Mouse (Mus musculus) liver, postnatal 0 days (tissue): Measurements from ENCODE around the gene Tmprss6. TPM values are rescaled to one million over a fixed set of nuclear protein-coding genes. Genes with fewer than 3 reads are reported as not detected.
A peak's percentile ranks its signal among the peaks of the same experiment; 100 is the strongest.

Experiments
- ATAC-seq: fragments of 200-750 bp; cut with Nextera tagmentation; 2 replicates; pipeline ENCODE4 v1.8.0; 2017; ENCODE audit warnings: mild to moderate bottlenecking, moderate library complexity
- DNase-seq: peaks from one replicate; pipeline ENCODE4 v3.0.0-alpha.2; 2016
- H3K27ac ChIP-seq: fragments of 300-500 bp; sonication (generic); 2 replicates; pipeline ENCODE4 v1.5.1; 2014; ENCODE audit warnings: antibody characterized with exemption, moderate library complexity, mild to moderate bottlenecking, low read depth
- H3K27me3 ChIP-seq: fragments of 300-500 bp; sonication (generic); 2 replicates; pipeline ENCODE4 v1.6.1; 2014; ENCODE audit warnings: low read length, control low read depth, mixed read lengths; ENCODE audit not compliant: insufficient read depth
- H3K36me3 ChIP-seq: fragments of 300-500 bp; sonication (generic); replicated peaks from 2 replicates; pipeline ENCODE4 v1.6.1; 2014; ENCODE audit warnings: mild to moderate bottlenecking, control low read depth, low read length, moderate library complexity, mixed read lengths; ENCODE audit not compliant: insufficient read depth
- H3K4me1 ChIP-seq: fragments of 300-500 bp; sonication (generic); 2 replicates; pipeline ENCODE4 v1.6.1; 2014; ENCODE audit warnings: antibody characterized with exemption, mild to moderate bottlenecking, control low read depth; ENCODE audit not compliant: insufficient read depth
- H3K4me2 ChIP-seq: fragments of 300-500 bp; sonication (generic); 2 replicates; pipeline ENCODE4 v1.6.1; 2014; ENCODE audit warnings: low read depth, mild to moderate bottlenecking, low read length, moderate library complexity, mixed read lengths
- H3K4me3 ChIP-seq: fragments of 300-500 bp; sonication (generic); 2 replicates; pipeline ENCODE4 v1.5.1; 2014; ENCODE audit warnings: low read depth, low read length
- H3K9ac ChIP-seq: fragments of 300-500 bp; sonication (generic); replicated peaks from 2 replicates; pipeline ENCODE4 v1.6.1; 2014; ENCODE audit warnings: mild to moderate bottlenecking, moderate library complexity
- H3K9me3 ChIP-seq: fragments of 300-500 bp; sonication (generic); 2 replicates; pipeline ENCODE4 v1.6.1; 2016; ENCODE audit warnings: mild to moderate bottlenecking, control low read depth, low read length, mixed read lengths
- CTCF ChIP-seq: sonication (generic); IDR thresholded peaks from 2 replicates; pipeline ENCODE4 v1.5.1; 2016; ENCODE audit warnings: antibody characterized with exemption, low read depth
- EP300 ChIP-seq: IDR thresholded peaks from 2 replicates; pipeline ENCODE4 v1.6.1; 2016; ENCODE audit warnings: antibody characterized with exemption, low read depth, mild to moderate bottlenecking
- WGBS: fragments of 180-500 bp; shearing (Covaris S2); extraction: QIAGEN DNeasy Blood & Tissue Kit; methylation state at CpG from one replicate; pipeline ENCODE4 v1.1.7; 2014; ENCODE audit not compliant: insufficient replicate concordance; 5-methylcytosine and 5-hydroxymethylcytosine counted together
- polyA plus RNA-seq: library from polyadenylated mRNA; unstranded; fragments of >200 nt; fragmentation: Nextera tagmentation; extraction: Ambion mirVana; gene quantifications from 2 replicates; pipeline ENCODE4 v1.2.1, GENCODE M21; 2015

The Tmprss6 gene
- polyA plus RNA-seq, 1 experiment from 2014 or later: 80.3 TPM

DNA sequence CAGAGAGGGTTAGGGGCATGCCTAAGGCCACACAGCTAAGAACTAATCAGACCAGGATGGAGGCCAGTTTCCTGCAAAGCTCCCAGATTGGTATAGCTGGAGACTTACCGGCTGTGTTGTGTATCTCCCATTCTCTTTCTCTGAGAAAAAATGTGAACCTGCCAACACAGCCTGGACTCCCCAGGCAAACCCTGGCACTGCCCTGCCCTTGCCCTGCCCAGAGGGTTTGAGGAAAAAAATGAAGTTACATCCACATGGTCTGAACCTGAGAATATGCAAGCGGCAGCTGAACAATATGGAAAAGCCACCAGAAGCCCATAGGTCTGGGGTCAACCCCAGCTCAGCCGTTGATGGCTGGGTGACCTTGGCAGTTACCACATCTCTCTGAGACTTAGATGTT lies 20.8 kb upstream of the Tmprss6 start:
- H3K27me3 ChIP-seq: no peaks in the 10 kb centered on the region
- H3K27ac ChIP-seq: no peak overlapping the region
- ATAC-seq (no peak), DNase-seq (no peak)
- H3K9me3 ChIP-seq: no peaks in the 10 kb centered on the region
- no peak overlapping the region for H3K9ac ChIP-seq
- no peaks in the 10 kb centered on the region for H3K36me3 ChIP-seq
- H3K4me2 ChIP-seq: no peak overlapping the region
- 79% methylated on average over 3 of the region's 3 CpGs for WGBS
- TF ChIP-seq CTCF (no peak), EP300 (no peak)
- H3K4me3 ChIP-seq: no peak overlapping the region
- H3K4me1 ChIP-seq: no peaks in the 10 kb centered on the region

DNA sequence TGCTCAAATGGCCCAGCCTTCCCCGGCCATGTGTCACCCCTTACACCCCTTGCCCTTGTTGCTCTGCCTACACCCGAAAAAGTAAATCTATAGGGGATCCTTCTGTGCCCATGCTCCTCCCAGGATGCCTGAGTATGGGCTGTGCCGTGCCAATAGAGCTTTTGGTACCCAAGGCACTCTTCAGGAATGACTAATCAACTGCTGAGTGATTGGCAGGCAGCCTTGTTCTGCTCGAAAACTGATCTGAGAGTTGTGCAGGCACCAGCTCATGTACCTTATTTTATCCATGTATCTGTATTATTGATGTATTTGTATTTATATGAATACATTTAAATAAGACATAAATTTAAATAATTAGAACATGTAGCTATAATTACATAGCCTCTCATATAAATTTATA lies 18.6 kb upstream of the Tmprss6 start:
- TF ChIP-seq CTCF (no peak), EP300 (no peak)
- no peak overlapping the region for H3K4me2 ChIP-seq
- no peak for ATAC-seq
- 55% methylated on average over 4 of the region's 4 CpGs for WGBS
- no peaks in the 10 kb centered on the region for H3K36me3 ChIP-seq
- H3K4me1 ChIP-seq: no peaks in the 10 kb centered on the region
- no peaks in the 10 kb centered on the region for H3K9me3 ChIP-seq
- no peak overlapping the region for H3K9ac ChIP-seq
- no peak overlapping the region for H3K27ac ChIP-seq
- no peaks in the 10 kb centered on the region for H3K27me3 ChIP-seq
- no peak for DNase-seq
- H3K4me3 ChIP-seq: no peak overlapping the region

GRCm38 (mm10) chr15:78486564-78486963 lies 18.1 kb upstream of the Tmprss6 start:
- ATAC-seq (no peak), DNase-seq (no peak)
- Histone ChIP-seq H3K9me3 (no peaks in the 10 kb centered on the region), H3K4me2 (no peak overlapping the region), H3K4me1 (peaks cover 4% of the 10 kb centered on the region; the same call in 1 of the 2 replicates), H3K4me3 (no peak overlapping the region), H3K27me3 (no peaks in the 10 kb centered on the region), H3K36me3 (no peaks in the 10 kb centered on the region), H3K27ac (no peak overlapping the region), H3K9ac (no peak overlapping the region)
- no peak for TF ChIP-seq CTCF
- no peak for TF ChIP-seq EP300
- 88% methylated on average over 1 of the region's 1 CpGs for WGBS

DNA sequence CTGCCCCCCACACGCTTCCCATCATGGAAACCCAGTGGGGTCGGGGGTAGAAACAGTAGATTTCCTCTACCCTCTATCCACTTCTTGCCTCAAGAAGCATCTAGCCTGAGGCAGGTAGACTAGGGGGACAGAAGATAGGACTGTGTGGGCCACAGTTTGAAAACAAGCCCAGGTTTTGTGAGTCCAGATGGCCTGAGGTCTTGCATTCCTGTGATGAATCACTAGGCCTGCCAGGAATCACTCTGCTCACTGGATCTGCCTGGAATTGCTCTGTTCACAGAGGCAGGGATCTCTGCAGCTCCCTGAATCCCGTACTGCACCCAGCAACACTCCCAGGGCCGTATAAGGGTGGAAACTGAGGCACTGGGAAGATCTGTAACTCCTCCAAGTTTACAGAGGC lies 14.9 kb upstream of the Tmprss6 start:
- H3K27ac ChIP-seq: no peak overlapping the region
- H3K27me3 ChIP-seq: no peaks in the 10 kb centered on the region
- H3K9me3 ChIP-seq: no peaks in the 10 kb centered on the region
- H3K4me3 ChIP-seq: no peak overlapping the region
- H3K36me3 ChIP-seq: no peaks in the 10 kb centered on the region
- DNase-seq: no peak
- peaks cover 11% of the 10 kb centered on the region for H3K4me1 ChIP-seq
- no peak overlapping the region for H3K4me2 ChIP-seq
- ATAC-seq: no peak
- TF ChIP-seq EP300 (no peak), CTCF (no peak)
- no peak overlapping the region for H3K9ac ChIP-seq
- WGBS: 72% methylated on average over 4 of the region's 4 CpGs

DNA sequence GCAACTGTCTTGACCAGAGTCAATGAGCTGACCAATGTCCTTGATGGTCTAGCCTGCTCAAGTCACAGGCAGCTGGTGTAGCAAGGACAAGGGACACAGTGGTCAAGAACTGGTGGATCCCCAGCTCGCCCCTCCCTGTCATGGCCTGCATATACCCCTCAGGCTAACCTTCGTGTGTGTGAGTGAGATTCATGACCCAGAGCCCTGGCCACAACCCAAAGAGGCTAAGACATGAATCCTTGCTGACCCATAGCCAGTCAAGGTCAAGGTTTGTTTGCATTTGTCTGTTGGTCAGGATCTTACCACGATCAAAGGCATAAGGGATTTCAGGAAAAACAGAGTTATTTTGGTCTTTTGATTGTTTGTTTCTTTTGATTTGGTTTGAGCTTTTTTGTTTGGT lies 14.1 kb upstream of the Tmprss6 start:
- WGBS: 60% methylated on average over 3 of the region's 3 CpGs
- Histone ChIP-seq H3K4me2 (no peak overlapping the region), H3K4me1 (peaks cover 11% of the 10 kb centered on the region), H3K27ac (no peak overlapping the region), H3K9ac (no peak overlapping the region), H3K36me3 (no peaks in the 10 kb centered on the region), H3K9me3 (no peaks in the 10 kb centered on the region), H3K27me3 (no peaks in the 10 kb centered on the region), H3K4me3 (no peak overlapping the region)
- DNase-seq (no peak), ATAC-seq (no peak)
- no peak for TF ChIP-seq EP300
- TF ChIP-seq CTCF: no peak

GRCm38 (mm10) chr15:78481448-78482000 lies 13.1 kb upstream of the Tmprss6 start:
- DNase-seq (peak; percentile 40), ATAC-seq (peak; percentile 29; the same call in 1 of the 2 replicates)
- WGBS: 50% methylated on average over 9 of the region's 9 CpGs
- Histone ChIP-seq H3K9ac (no peak overlapping the region), H3K4me3 (no peak overlapping the region), H3K36me3 (no peaks in the 10 kb centered on the region), H3K4me2 (no peak overlapping the region), H3K4me1 (peaks cover 11% of the 10 kb centered on the region), H3K27me3 (no peaks in the 10 kb centered on the region), H3K9me3 (no peaks in the 10 kb centered on the region), H3K27ac (no peak overlapping the region)
- TF ChIP-seq CTCF (peak; percentile 52), EP300 (no peak)

DNA sequence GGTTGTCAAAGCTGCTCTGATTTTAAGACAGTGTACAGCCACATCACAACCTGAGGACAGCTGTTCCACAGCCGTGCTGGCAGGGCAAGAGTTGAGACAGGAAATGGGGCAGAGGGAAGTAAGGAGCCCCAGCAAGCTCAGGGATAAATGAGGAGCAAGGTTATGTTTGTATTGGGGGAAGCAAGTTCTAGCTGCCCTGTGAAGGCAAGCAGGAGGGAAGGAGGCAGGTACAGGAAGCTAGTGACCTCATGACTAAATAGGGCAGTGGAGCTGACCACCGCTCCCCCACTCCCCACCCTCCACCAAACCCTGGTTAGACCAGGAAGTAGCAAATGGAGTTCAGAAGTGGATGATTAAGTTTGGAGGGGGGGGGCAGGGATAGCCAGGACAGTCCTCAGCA lies 12.6 kb upstream of the Tmprss6 start:
- no peak for TF ChIP-seq EP300

More for the DNA sequence above, 12.6 kb upstream of the Tmprss6 start:
- H3K27ac ChIP-seq: no peak overlapping the region
- no peak overlapping the region for H3K4me2 ChIP-seq
- no peak overlapping the region for H3K9ac ChIP-seq
- ATAC-seq (peak; percentile 27; the same call in 1 of the 2 replicates), DNase-seq (no peak)
- peaks cover 11% of the 10 kb centered on the region for H3K4me1 ChIP-seq
- H3K9me3 ChIP-seq: no peaks in the 10 kb centered on the region
- H3K27me3 ChIP-seq: no peaks in the 10 kb centered on the region
- WGBS: 4% methylated on average over 1 of the region's 2 CpGs
- H3K4me3 ChIP-seq: no peak overlapping the region
- no peaks in the 10 kb centered on the region for H3K36me3 ChIP-seq
